Comparison of ENCODE assay signal across 20 mouse cellular contexts in the genomic region with DNA sequence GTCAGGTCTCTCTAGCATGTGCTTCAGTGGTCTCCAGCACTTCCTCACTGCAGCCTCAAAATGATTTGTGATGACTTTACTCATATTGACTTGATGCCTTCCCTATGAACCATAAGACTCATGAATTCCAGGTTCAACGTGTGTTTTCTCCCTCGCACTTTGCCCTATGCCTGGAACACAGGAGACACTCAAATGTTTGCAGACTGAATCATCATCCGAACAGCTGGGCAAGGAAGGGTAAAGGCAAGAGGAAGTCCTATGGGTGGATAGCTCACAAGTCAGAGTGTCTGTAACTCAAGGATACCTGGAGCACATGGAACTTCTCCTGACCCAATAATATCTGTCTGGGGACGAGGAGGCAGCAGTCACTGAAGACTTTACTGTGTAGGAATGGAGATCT. TPM values are rescaled to one million over a fixed set of nuclear protein-coding genes. Genes with fewer than 3 reads are reported as not detected.
DNase-seq lines count a peak whose midpoint lies in the region; ATAC-seq and TF ChIP-seq lines count a peak whose summit lies in the region.
"Had no signal": no experiment of that assay in that cellular context is flagged by ENCODE, and none has a peak within 500 bp of the region (broad histone marks: within the 10 kb centered on the region; RNA-seq: fewer than 3 reads in every experiment).

No protein-coding gene starts in this region.

- peak overlapping the region; percentile 92 for H3K27ac ChIP-seq in heart, postnatal 0 days (ENCODE audit: low read depth)
- peak overlapping the region; percentile 78; the same call in 1 of the 2 replicates for H3K27ac ChIP-seq in intestine, embryonic 15.5 days
- peak overlapping the region; percentile 91; the same call in 1 of the 2 replicates for H3K27ac ChIP-seq in stomach, embryonic 16.5 days (ENCODE audit: low read length)
- H3K27ac ChIP-seq in hindbrain, embryonic 14.5 days: no peak overlapping the region
- H3K27ac ChIP-seq: embryonic facial prominence, embryonic 10.5 days; hindbrain, embryonic 10.5 days; kidney, postnatal 0 days; limb, embryonic 13.5 days; midbrain, embryonic 15.5 days had no signal

- H3K4me3 ChIP-seq in heart, postnatal 0 days (ENCODE audit: low read depth, low read length): no peak overlapping the region
- H3K4me3 ChIP-seq in intestine, embryonic 15.5 days (replicated peaks): no peak overlapping the region
- H3K4me3 ChIP-seq in stomach, embryonic 16.5 days (replicated peaks; ENCODE audit: low read length): no peak overlapping the region
- H3K4me3 ChIP-seq in hindbrain, embryonic 14.5 days (replicated peaks; ENCODE audit: low read length): no peak overlapping the region
- H3K4me3 ChIP-seq: embryonic facial prominence, embryonic 10.5 days; heart, embryonic 12.5 days; hindbrain, embryonic 10.5 days; limb, embryonic 13.5 days; liver, embryonic 15.5 days; midbrain, embryonic 15.5 days had no signal

- TF ChIP-seq CTCF in heart, postnatal 0 days (IDR thresholded peaks at IDR 0.05; ENCODE audit: low read depth): no peak

- H3K9ac ChIP-seq in heart, postnatal 0 days (replicated peaks; ENCODE audit: low read depth, low read length): no peak overlapping the region
- H3K9ac ChIP-seq in intestine, embryonic 15.5 days: no peak overlapping the region
- H3K9ac ChIP-seq in stomach, embryonic 16.5 days (ENCODE audit: low read length): no peak overlapping the region
- no peak overlapping the region for H3K9ac ChIP-seq in hindbrain, embryonic 14.5 days
- H3K9ac ChIP-seq: heart, embryonic 12.5 days; limb, embryonic 13.5 days; liver, embryonic 15.5 days; midbrain, embryonic 15.5 days had no signal

- DNase-seq in heart, postnatal 0 days (ENCODE audit: low spot score): no peak
- DNase-seq in heart, adult 9 months (ENCODE audit: low spot score in 2 of 2): no peak
- DNase-seq in NIH3T3 (ENCODE audit: low read depth): peak; percentile 64
- DNase-seq in neural tube, embryonic 10.5 days (ENCODE audit: extremely low spot score, low spot score): no peak
- no peak for DNase-seq in hindbrain, embryonic 14.5 days (ENCODE audit: low spot score)
- DNase-seq: adrenal gland, postnatal 25 days; cerebellum, adult 11 months; cerebellum, adult 9-11 months; kidney, adult 18-20 months; lung, postnatal 4 days had no signal

- TF ChIP-seq EP300 in heart, postnatal 0 days (IDR thresholded peaks at IDR 0.05; ENCODE audit: low read depth): no peak

- 75% methylated on average over 4 of the region's 4 CpGs for WGBS in heart, postnatal 0 days
- WGBS in intestine, embryonic 15.5 days: 68% methylated on average over 4 of the region's 4 CpGs
- WGBS in stomach, embryonic 16.5 days: 81% methylated on average over 4 of the region's 4 CpGs
- WGBS in hindbrain, embryonic 14.5 days: 90% methylated on average over 4 of the region's 4 CpGs

- no peak for ATAC-seq in heart, postnatal 0 days (ENCODE audit: insufficient read depth, low read depth)
- ATAC-seq in intestine, embryonic 15.5 days: peak; percentile 11; the same call in 1 of the 2 replicates
- ATAC-seq in stomach, embryonic 16.5 days (ENCODE audit: insufficient read depth, low FRiP score): no peak
- no peak for ATAC-seq in hindbrain, embryonic 14.5 days (ENCODE audit: low FRiP score)
- ATAC-seq: hindbrain, postnatal 0 days; midbrain, embryonic 15.5 days had no signal

- H3K27me3 ChIP-seq in heart, postnatal 0 days (ENCODE audit: control insufficient read depth, insufficient read depth, low read length): no peaks in the 10 kb centered on the region
- no peaks in the 10 kb centered on the region for H3K27me3 ChIP-seq in intestine, embryonic 15.5 days (replicated peaks)
- no peaks in the 10 kb centered on the region for H3K27me3 ChIP-seq in stomach, embryonic 16.5 days (ENCODE audit: control insufficient read depth, insufficient read depth, low read length)
- H3K27me3 ChIP-seq in hindbrain, embryonic 14.5 days (ENCODE audit: control insufficient read depth, insufficient read depth, low read length): no peaks in the 10 kb centered on the region
- H3K27me3 ChIP-seq: heart, embryonic 12.5 days; limb, embryonic 13.5 days; liver, embryonic 15.5 days; midbrain, embryonic 15.5 days had no signal

- no peaks in the 10 kb centered on the region for H3K9me3 ChIP-seq in heart, postnatal 0 days (replicated peaks; ENCODE audit: control insufficient read depth, low read length)
- no peaks in the 10 kb centered on the region for H3K9me3 ChIP-seq in intestine, embryonic 15.5 days
- no peaks in the 10 kb centered on the region for H3K9me3 ChIP-seq in stomach, embryonic 16.5 days (replicated peaks; ENCODE audit: control insufficient read depth, low read length)
- H3K9me3 ChIP-seq in hindbrain, embryonic 14.5 days (ENCODE audit: control insufficient read depth, low read length): no peaks in the 10 kb centered on the region
- H3K9me3 ChIP-seq: embryonic facial prominence, embryonic 10.5 days; heart, embryonic 12.5 days; hindbrain, embryonic 10.5 days; limb, embryonic 13.5 days; liver, embryonic 15.5 days; midbrain, embryonic 15.5 days had no signal

- H3K4me1 ChIP-seq in heart, postnatal 0 days (ENCODE audit: control insufficient read depth, insufficient read depth): peaks cover 69% of the 10 kb centered on the region
- peaks cover 28% of the 10 kb centered on the region for H3K4me1 ChIP-seq in intestine, embryonic 15.5 days (replicated peaks)
- H3K4me1 ChIP-seq in stomach, embryonic 16.5 days (ENCODE audit: control insufficient read depth, insufficient read depth, low read length): peaks cover 30% of the 10 kb centered on the region
- peaks cover 21% of the 10 kb centered on the region; the same call in 1 of the 2 replicates for H3K4me1 ChIP-seq in hindbrain, embryonic 14.5 days (replicated peaks; ENCODE audit: control insufficient read depth, insufficient read depth, low read length)

- H3K4me2 ChIP-seq in heart, postnatal 0 days (ENCODE audit: low read depth, low read length): no peak overlapping the region
- no peak overlapping the region for H3K4me2 ChIP-seq in intestine, embryonic 15.5 days (replicated peaks)
- no peak overlapping the region for H3K4me2 ChIP-seq in stomach, embryonic 16.5 days (ENCODE audit: low read depth, low read length)
- H3K4me2 ChIP-seq in hindbrain, embryonic 14.5 days (replicated peaks): no peak overlapping the region
- H3K4me2 ChIP-seq: heart, embryonic 12.5 days; limb, embryonic 13.5 days; liver, embryonic 15.5 days; midbrain, embryonic 15.5 days had no signal

- H3K36me3 ChIP-seq in heart, postnatal 0 days (replicated peaks; ENCODE audit: control insufficient read depth, insufficient read depth, low read length): no peaks in the 10 kb centered on the region; the same call in 1 of the 2 replicates
- H3K36me3 ChIP-seq in intestine, embryonic 15.5 days: no peaks in the 10 kb centered on the region
- no peaks in the 10 kb centered on the region for H3K36me3 ChIP-seq in stomach, embryonic 16.5 days (ENCODE audit: control insufficient read depth, insufficient read depth, low read length)
- H3K36me3 ChIP-seq in hindbrain, embryonic 14.5 days (replicated peaks; ENCODE audit: control insufficient read depth, insufficient read depth): no peaks in the 10 kb centered on the region
- H3K36me3 ChIP-seq: embryonic facial prominence, embryonic 10.5 days; heart, embryonic 12.5 days; hindbrain, embryonic 10.5 days; limb, embryonic 13.5 days; liver, embryonic 15.5 days; midbrain, embryonic 15.5 days had no signal

RNA-seq across cellular contexts. Expression of gene Sorbs1, which starts 37.1 kb away (rescaled TPM):
- total RNA-seq in heart, postnatal 0 days (2014; rRNA removed; ENCODE audit: low replicate concordance): 77.7 and 140 TPM in 2 replicates
- 153 and 159 TPM in 2 replicates for polyA plus RNA-seq in heart, postnatal 0 days (2015; fragmentation: Nextera tagmentation; extraction: Ambion mirVana)
- 72.1 and 76.3 TPM in 2 replicates for polyA plus RNA-seq in intestine, embryonic 15.5 days (2015; fragmentation: Nextera tagmentation; extraction: Ambion mirVana)
- 106 and 114 TPM in 2 replicates for polyA plus RNA-seq in stomach, embryonic 16.5 days (2015; fragmentation: Nextera tagmentation; extraction: Ambion mirVana)
- polyA plus RNA-seq in hindbrain, embryonic 14.5 days (2014; fragmentation: Nextera tagmentation; extraction: Ambion mirVana): 88.4 and 98.8 TPM in 2 replicates
